Mouse (Mus musculus) kidney, adult 2 months (tissue): ENCODE data around the gene Ggt5.

Experiments
- CTCF ChIP-seq: fragments of 200-500 bp; conservative IDR thresholded peaks from 2 replicates; pipeline ENCODE4 v1.5.1; 2011; ENCODE audit warnings: low read depth, mild to moderate bottlenecking, control low read depth, low read length, moderate library complexity, mixed read lengths; ENCODE audit not compliant: insufficient read depth, insufficient read length
- POLR2A ChIP-seq: fragments of 200-500 bp; IDR thresholded peaks from one replicate; pipeline ENCODE4 v1.6.1; 2011; ENCODE audit warnings: low read depth, low read length, control low read depth

DNA sequence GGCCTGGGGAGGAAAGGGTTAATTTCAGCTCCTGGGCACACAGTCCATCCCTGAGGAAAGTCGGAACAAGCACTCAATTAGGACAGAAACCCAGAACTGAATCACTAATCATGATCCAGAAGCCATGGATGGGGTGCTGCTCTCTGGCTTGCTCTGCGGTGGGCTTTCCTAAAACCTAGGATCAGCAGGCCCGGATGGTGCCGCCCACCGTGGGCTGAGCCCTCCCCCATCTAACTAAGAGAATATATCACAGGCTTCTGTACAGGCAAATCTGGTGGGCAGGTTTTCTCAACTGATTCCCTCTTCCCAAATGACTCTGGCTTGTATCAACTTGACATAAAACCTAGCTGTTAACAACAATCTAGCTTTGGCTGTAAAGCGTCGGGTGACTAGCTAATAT lies 41.2 kb upstream of the Ggt5 start:
- TF ChIP-seq CTCF = no peak
- no peak for TF ChIP-seq POLR2A
